Mouse (Mus musculus) limb, embryonic 13.5 days (tissue): ENCODE results near the gene Plekha5. TPM values are rescaled to one million over a fixed set of nuclear protein-coding genes. Genes with fewer than 3 reads are reported as not detected.
"Not testable (repeated sequence)": the region's sequence is repeated elsewhere in the genome, so short reads cannot be mapped to it uniquely, and the experiment has no call there.

ENCODE experiments used
- ATAC-seq: fragments of 200-750 bp; cut with Nextera tagmentation; 2 replicates; pipeline ENCODE4 v1.8.0; 2017; ENCODE audit warnings: low read depth, moderate number of reproducible peaks, moderate TSS enrichment; ENCODE audit not compliant: low FRiP score
- H3K27ac ChIP-seq: fragments of 300-500 bp; sonication (generic); 2 replicates; pipeline ENCODE4 v1.5.1; 2015; ENCODE audit warnings: inconsistent platforms, mild to moderate bottlenecking, moderate library complexity
- H3K27me3 ChIP-seq: fragments of 300-500 bp; sonication (generic); 2 replicates; pipeline ENCODE4 v1.6.1; 2015; ENCODE audit warnings: mild to moderate bottlenecking, inconsistent platforms
- H3K36me3 ChIP-seq: fragments of 300-500 bp; sonication (generic); 2 replicates; pipeline ENCODE4 v1.6.1; 2015; ENCODE audit warnings: inconsistent platforms, mild to moderate bottlenecking, moderate library complexity
- H3K4me1 ChIP-seq: fragments of 300-500 bp; sonication (generic); 2 replicates; pipeline ENCODE4 v1.6.1; 2015; ENCODE audit warnings: inconsistent platforms
- H3K4me2 ChIP-seq: fragments of 300-500 bp; sonication (generic); replicated peaks from 2 replicates; pipeline ENCODE4 v1.6.1; 2015; ENCODE audit warnings: inconsistent platforms, mild to moderate bottlenecking, moderate library complexity
- H3K4me3 ChIP-seq: fragments of 300-500 bp; sonication (generic); 2 replicates; pipeline ENCODE4 v1.5.1; 2015; ENCODE audit warnings: moderate library complexity, mild to moderate bottlenecking, inconsistent platforms
- H3K9ac ChIP-seq: fragments of 300-500 bp; sonication (generic); 2 replicates; pipeline ENCODE4 v1.6.1; 2015; ENCODE audit warnings: mild to moderate bottlenecking, inconsistent platforms
- H3K9me3 ChIP-seq: fragments of 300-500 bp; sonication (generic); 2 replicates; pipeline ENCODE4 v1.6.1; 2016; ENCODE audit warnings: inconsistent platforms
- WGBS: fragments of 180-500 bp; shearing (Covaris S2); methylation state at CpG from one replicate; pipeline ENCODE4 v1.1.7; 2015; 5-methylcytosine and 5-hydroxymethylcytosine counted together
- polyA plus RNA-seq: library from polyadenylated mRNA; unstranded; fragments of >200 nt; fragmentation: Nextera tagmentation; extraction: Ambion mirVana; gene quantifications from 2 replicates; pipeline ENCODE4 v1.2.1, GENCODE M21; 2015

Gene Plekha5
- polyA plus RNA-seq, 1 experiment from 2014 or later, result 46.7 TPM

DNA sequence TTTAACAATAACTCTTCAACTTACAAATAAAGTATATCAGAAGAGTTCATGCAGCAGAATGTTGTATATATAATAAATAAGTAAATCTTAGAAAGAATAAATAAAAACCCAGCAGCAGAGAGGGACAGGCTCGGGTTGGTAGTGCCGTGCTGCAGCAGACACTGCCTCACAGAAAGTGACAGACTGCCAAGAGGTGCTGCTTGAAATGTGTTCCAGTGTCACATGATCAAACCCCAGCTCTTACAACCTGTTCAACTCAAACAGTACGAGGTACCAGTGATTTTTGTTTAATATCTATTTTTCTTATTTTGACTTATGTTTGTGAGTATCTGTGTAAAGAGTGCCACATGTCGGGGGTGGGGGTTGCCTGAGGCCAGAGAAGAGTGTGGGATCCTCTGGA lies 75.1 kb downstream of the Plekha5 start:
- ATAC-seq, result no peak
- no peak overlapping the region for H3K9ac ChIP-seq
- H3K4me3 ChIP-seq, result no peak overlapping the region
- no peaks in the 10 kb centered on the region; the same call in 1 of the 2 replicates for H3K4me1 ChIP-seq
- no peaks in the 10 kb centered on the region for H3K9me3 ChIP-seq
- H3K4me2 ChIP-seq, result no peak overlapping the region
- peaks cover 9% of the 10 kb centered on the region for H3K36me3 ChIP-seq
- H3K27ac ChIP-seq, result no peak overlapping the region
- 79% methylated on average over 4 of the region's 4 CpGs for WGBS
- no peaks in the 10 kb centered on the region for H3K27me3 ChIP-seq

DNA sequence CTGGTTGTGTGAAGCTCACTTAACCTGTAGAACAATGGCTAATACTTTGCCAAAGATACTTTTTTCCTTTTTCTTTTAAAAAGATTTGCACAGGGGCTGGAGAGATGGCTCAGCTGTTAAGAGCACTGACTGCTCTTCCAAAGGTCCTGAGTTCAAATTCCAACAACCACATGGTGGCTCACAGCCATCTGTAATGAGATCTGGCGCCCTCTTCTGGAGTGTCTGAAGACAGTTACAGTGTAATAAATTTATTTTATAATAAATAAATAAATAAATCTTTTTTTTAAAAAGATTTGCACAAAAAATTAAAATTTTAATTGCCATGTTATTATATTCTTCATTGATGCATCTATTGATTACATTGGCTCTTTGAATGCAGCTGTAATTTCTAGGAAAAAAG lies 77.0 kb downstream of the Plekha5 start:
- ATAC-seq, H3K9ac ChIP-seq, H3K27ac ChIP-seq, H3K4me1 ChIP-seq, H3K4me3 ChIP-seq, H3K9me3 ChIP-seq, H3K4me2 ChIP-seq, H3K27me3 ChIP-seq, H3K36me3 ChIP-seq: not testable (repeated sequence)
- 67% methylated on average over 1 of the region's 1 CpGs for WGBS

GRCm38 (mm10) chr6:140501841-140502240 lies 78.0 kb downstream of the Plekha5 start:
- Histone ChIP-seq H3K4me1 (peaks cover 5% of the 10 kb centered on the region), H3K27ac (no peak overlapping the region), H3K4me2 (no peak overlapping the region), H3K36me3 (peaks cover 9% of the 10 kb centered on the region), H3K9me3 (no peaks in the 10 kb centered on the region), H3K4me3 (no peak overlapping the region), H3K9ac (no peak overlapping the region), H3K27me3 (no peaks in the 10 kb centered on the region)
- ATAC-seq, result no peak
- WGBS, result 78% methylated on average over 7 of the region's 7 CpGs

DNA sequence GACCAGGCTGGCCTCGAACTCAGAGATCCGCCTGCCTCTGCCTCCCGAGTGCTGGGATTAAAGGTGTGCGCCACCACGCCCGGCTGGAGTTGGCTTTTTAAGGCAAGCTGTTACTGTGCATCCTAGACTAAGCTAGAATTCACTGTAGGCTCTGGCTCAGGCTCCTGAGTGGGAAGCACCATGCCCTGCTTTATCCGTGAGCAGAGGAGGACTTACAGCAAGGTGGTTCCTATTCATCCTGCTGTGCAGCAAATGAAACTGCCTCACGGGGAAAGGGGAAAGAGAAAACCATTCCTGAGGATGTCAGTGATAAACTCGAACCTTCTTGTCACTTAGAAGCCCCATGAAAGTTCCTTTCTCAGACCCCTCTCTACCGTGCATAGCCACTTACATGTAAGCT lies 80.9 kb downstream of the Plekha5 start:
- 79% methylated on average over 10 of the region's 10 CpGs for WGBS
- peaks cover 9% of the 10 kb centered on the region for H3K36me3 ChIP-seq
- ATAC-seq, result no peak

GRCm38 (mm10) chr6:140507605-140508004 lies 83.8 kb downstream of the Plekha5 start:
- no peak overlapping the region for H3K27ac ChIP-seq
- H3K9ac ChIP-seq, result no peak overlapping the region
- H3K9me3 ChIP-seq, result no peaks in the 10 kb centered on the region
- H3K27me3 ChIP-seq, result no peaks in the 10 kb centered on the region
- H3K4me1 ChIP-seq, result peaks cover 54% of the 10 kb centered on the region
- H3K4me2 ChIP-seq, result no peak overlapping the region
- no peak overlapping the region for H3K4me3 ChIP-seq
- no peaks in the 10 kb centered on the region for H3K36me3 ChIP-seq
- ATAC-seq, result no peak
- whole genome bisulfite sequencing, result 35% methylated on average over 3 of the region's 3 CpGs

More for the DNA sequence above, 80.9 kb downstream of the Plekha5 start:
- peaks cover 34% of the 10 kb centered on the region for H3K4me1 ChIP-seq
- H3K27me3 ChIP-seq, result no peaks in the 10 kb centered on the region
- H3K9me3 ChIP-seq, result no peaks in the 10 kb centered on the region
- H3K4me3 ChIP-seq, result no peak overlapping the region
- H3K27ac ChIP-seq, result no peak overlapping the region
- H3K4me2 ChIP-seq, result no peak overlapping the region
- no peak overlapping the region for H3K9ac ChIP-seq

GRCm38 (mm10) chr6:140508475-140509150 lies 84.8 kb downstream of the Plekha5 start:
- no peak overlapping the region for H3K4me3 ChIP-seq
- peak; percentile 65 for ATAC-seq
- H3K4me1 ChIP-seq, result peaks cover 63% of the 10 kb centered on the region
- H3K9ac ChIP-seq, result no peak overlapping the region
- no peaks in the 10 kb centered on the region for H3K9me3 ChIP-seq
- H3K27me3 ChIP-seq, result no peaks in the 10 kb centered on the region
- no peaks in the 10 kb centered on the region for H3K36me3 ChIP-seq
- no peak overlapping the region for H3K4me2 ChIP-seq
- no peak overlapping the region for H3K27ac ChIP-seq
- WGBS, result 51% methylated on average over 13 of the region's 13 CpGs

DNA sequence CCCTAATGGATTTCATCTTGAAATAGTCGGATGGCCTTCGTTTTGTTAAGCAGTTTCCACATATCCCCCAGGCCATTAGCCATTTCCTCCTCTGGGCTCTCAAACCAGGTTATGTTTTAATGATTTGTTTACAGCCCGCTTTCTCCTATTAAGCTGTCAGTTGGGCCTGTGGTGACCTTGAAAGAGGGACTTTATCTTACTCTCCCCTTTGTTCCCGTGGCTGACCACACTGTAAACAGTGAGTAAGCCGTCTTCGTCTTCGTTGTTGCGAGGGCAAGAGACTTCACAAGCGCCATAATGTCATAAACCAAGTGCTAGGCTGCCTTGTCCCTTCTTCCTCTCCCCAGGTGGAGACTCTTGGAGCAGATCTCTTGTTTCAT lies 85.3 kb downstream of the Plekha5 start:
- 20% methylated on average over 9 of the region's 9 CpGs for WGBS
- Histone ChIP-seq H3K27ac (no peak overlapping the region), H3K4me3 (no peak overlapping the region), H3K27me3 (no peaks in the 10 kb centered on the region), H3K36me3 (no peaks in the 10 kb centered on the region), H3K9me3 (no peaks in the 10 kb centered on the region), H3K9ac (no peak overlapping the region), H3K4me1 (peaks cover 65% of the 10 kb centered on the region), H3K4me2 (no peak overlapping the region)
- ATAC-seq, result peak; percentile 26; the same call in 1 of the 2 replicates

DNA sequence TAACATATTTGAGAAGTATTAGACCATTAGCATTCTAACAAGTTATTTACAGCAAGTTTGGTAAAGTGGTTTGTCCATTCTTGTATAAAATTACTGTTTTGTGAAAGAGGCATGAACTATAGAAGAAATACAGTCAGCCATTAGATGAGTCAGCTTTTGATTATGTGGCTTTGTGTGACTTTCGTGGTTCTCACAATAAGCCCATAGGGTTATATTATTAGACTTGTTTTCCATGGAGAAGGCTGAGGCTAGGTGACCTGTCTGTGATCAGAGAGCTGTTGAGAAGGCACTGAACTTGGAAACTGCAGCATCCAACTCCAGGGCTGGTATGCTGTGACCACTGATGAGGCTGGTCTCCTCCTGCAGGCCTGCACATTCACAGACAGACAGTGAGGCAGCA lies 88.2 kb downstream of the Plekha5 start:
- Histone ChIP-seq H3K27me3 (no peaks in the 10 kb centered on the region), H3K4me1 (peaks cover 65% of the 10 kb centered on the region), H3K4me2 (no peak overlapping the region), H3K36me3 (no peaks in the 10 kb centered on the region), H3K9ac (no peak overlapping the region), H3K27ac (no peak overlapping the region; the same call in 1 of the 2 replicates), H3K4me3 (no peak overlapping the region), H3K9me3 (no peaks in the 10 kb centered on the region)
- ATAC-seq, result no peak
- WGBS, result 69% methylated on average over 1 of the region's 1 CpGs

- peaks cover 61% of the 10 kb centered on the region for H3K4me1 ChIP-seq
- H3K27ac ChIP-seq, result no peak overlapping the region; the same call in 1 of the 2 replicates
- WGBS, result 67% methylated on average over 8 of the region's 8 CpGs
Measured at GRCm38 (mm10) chr6:140512427-140512826, 88.6 kb downstream of the Plekha5 start.

GRCm38 (mm10) chr6:140514205-140515110 lies 90.6 kb downstream of the Plekha5 start:
- Histone ChIP-seq H3K4me3 (no peak overlapping the region), H3K36me3 (no peaks in the 10 kb centered on the region), H3K9ac (no peak overlapping the region), H3K4me2 (no peak overlapping the region), H3K27ac (no peak overlapping the region), H3K27me3 (no peaks in the 10 kb centered on the region), H3K9me3 (no peaks in the 10 kb centered on the region), H3K4me1 (peaks cover 52% of the 10 kb centered on the region)
- WGBS, result 14% methylated on average over 8 of the region's 8 CpGs
- ATAC-seq, result no peak

More at GRCm38 (mm10) chr6:140512427-140512826, 88.6 kb downstream of the Plekha5 start:
- Histone ChIP-seq H3K9ac (no peak overlapping the region), H3K27me3 (no peaks in the 10 kb centered on the region), H3K4me2 (no peak overlapping the region), H3K36me3 (no peaks in the 10 kb centered on the region), H3K4me3 (no peak overlapping the region), H3K9me3 (no peaks in the 10 kb centered on the region)
- ATAC-seq, result no peak

DNA sequence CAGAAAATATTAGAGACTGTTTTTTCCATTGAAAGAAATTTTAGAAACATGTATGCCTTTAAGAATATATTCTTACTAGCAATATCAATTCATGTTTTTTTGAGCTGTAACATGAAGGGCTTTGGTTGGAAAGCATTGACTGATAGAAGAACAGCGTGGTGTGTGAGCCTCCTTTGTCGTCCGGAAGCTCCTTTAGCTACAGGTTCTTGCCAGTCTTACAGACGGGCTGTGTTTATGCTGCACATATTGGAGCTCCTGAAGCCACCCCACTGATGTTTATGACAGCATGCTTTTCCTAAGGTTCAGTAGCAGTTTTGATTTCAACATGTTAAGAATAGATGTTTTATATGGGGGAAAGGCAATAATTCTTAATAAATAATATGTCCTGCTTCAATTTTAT lies 91.7 kb downstream of the Plekha5 start:
- no peak overlapping the region for H3K4me3 ChIP-seq
- no peak overlapping the region for H3K9ac ChIP-seq
- H3K4me2 ChIP-seq, result no peak overlapping the region
- H3K27me3 ChIP-seq, result no peaks in the 10 kb centered on the region
- ATAC-seq, result no peak
- no peaks in the 10 kb centered on the region for H3K9me3 ChIP-seq
- no peaks in the 10 kb centered on the region for H3K36me3 ChIP-seq
- H3K4me1 ChIP-seq, result peaks cover 53% of the 10 kb centered on the region
- no peak overlapping the region for H3K27ac ChIP-seq
- 69% methylated on average over 4 of the region's 4 CpGs for WGBS

GRCm38 (mm10) chr6:140516202-140516601 lies 92.3 kb downstream of the Plekha5 start:
- H3K9ac ChIP-seq, result no peak overlapping the region
- no peaks in the 10 kb centered on the region for H3K36me3 ChIP-seq
- H3K4me1 ChIP-seq, result peaks cover 53% of the 10 kb centered on the region
- H3K27me3 ChIP-seq, result no peaks in the 10 kb centered on the region
- no peak overlapping the region for H3K4me2 ChIP-seq
- H3K9me3 ChIP-seq, result no peaks in the 10 kb centered on the region
- 83% methylated on average over 3 of the region's 3 CpGs for WGBS
- H3K27ac ChIP-seq, result no peak overlapping the region
- H3K4me3 ChIP-seq, result no peak overlapping the region
- ATAC-seq, result no peak
